Mouse (Mus musculus) ES-Bruce4 (cell line): ENCODE measurements around the gene Grhpr. TPM values are rescaled to one million over a fixed set of nuclear protein-coding genes. Genes with fewer than 3 reads are reported as not detected.

Source experiments
- H3K27ac ChIP-seq: 2 replicates; pipeline ENCODE4 v1.5.1; 2012; ENCODE audit warnings: low read length, inconsistent platforms; ENCODE audit not compliant: insufficient read depth
- H3K27me3 ChIP-seq: 2 replicates; pipeline ENCODE4 v1.6.1; 2012; ENCODE audit warnings: mild to moderate bottlenecking, low read length, inconsistent platforms; ENCODE audit not compliant: control insufficient read depth, poor library complexity, insufficient read depth, severe bottlenecking
- H3K36me3 ChIP-seq: 2 replicates; pipeline ENCODE4 v1.6.1; 2012; ENCODE audit warnings: inconsistent platforms, mild to moderate bottlenecking, low read length, moderate library complexity; ENCODE audit not compliant: control insufficient read depth, poor library complexity, insufficient read depth, severe bottlenecking
- H3K4me1 ChIP-seq: one replicate; pipeline ENCODE4 v1.8.1; 2011; ENCODE audit warnings: low read length; ENCODE audit not compliant: control insufficient read depth, insufficient read depth
- H3K4me3 ChIP-seq: 2 replicates; pipeline ENCODE4 v1.5.1; 2011; ENCODE audit warnings: low read depth, mild to moderate bottlenecking, low read length
- H3K9ac ChIP-seq: 2 replicates; pipeline ENCODE4 v1.6.1; 2012; ENCODE audit warnings: low read depth, mild to moderate bottlenecking, inconsistent platforms; ENCODE audit not compliant: poor library complexity, severe bottlenecking
- H3K9me3 ChIP-seq: replicated peaks from 2 replicates; pipeline ENCODE4 v1.6.1; 2012; ENCODE audit warnings: mild to moderate bottlenecking, low read length, inconsistent platforms; ENCODE audit not compliant: control insufficient read depth, poor library complexity, insufficient read depth, severe bottlenecking
- CTCF ChIP-seq: IDR thresholded peaks from one replicate; pipeline ENCODE4 v1.8.1; 2011; ENCODE audit warnings: low read depth, low read length
- EP300 ChIP-seq: IDR thresholded peaks from 2 replicates; pipeline ENCODE4 v1.6.1; 2011; ENCODE audit warnings: low read depth, low read length; ENCODE audit not compliant: insufficient read depth
- POLR2A ChIP-seq: IDR thresholded peaks from one replicate; pipeline ENCODE4 v1.8.1; 2011; ENCODE audit warnings: low read length; ENCODE audit not compliant: insufficient read depth
- polyA plus RNA-seq: library from polyadenylated mRNA; stranded (reverse); fragments of >200 nt; gene quantifications from 2 replicates; pipeline ENCODE4 v1.2.4, GENCODE M21; 2011; ENCODE audit warnings: low read depth; ENCODE audit not compliant: missing spikeins, insufficient read depth, insufficient read length

The Grhpr gene
- polyA plus RNA-seq, 1 experiment, result 26.8 TPM

DNA sequence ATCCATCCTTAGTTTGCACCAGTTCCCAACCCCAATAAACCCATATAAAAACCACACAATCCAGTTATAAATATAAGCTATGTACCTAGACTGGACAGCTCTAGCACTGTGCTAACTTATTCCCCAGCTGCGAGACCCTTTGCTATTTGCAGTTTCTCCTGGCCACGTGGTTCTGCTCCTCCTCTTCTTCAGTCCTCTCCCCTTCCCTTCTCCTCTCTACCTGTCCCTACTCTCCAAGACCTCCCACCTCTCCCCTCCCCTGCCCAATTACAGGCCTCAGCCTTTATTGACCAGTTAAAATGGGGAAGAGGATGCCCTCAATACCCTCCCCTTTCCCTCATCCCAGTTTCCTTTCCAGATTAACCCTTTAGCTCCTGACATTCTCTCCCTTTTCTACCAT lies 32.3 kb downstream of the Grhpr start:
- Histone ChIP-seq H3K27me3 (no peaks in the 10 kb centered on the region), H3K9ac (peak overlapping the region; percentile 43), H3K36me3 (no peaks in the 10 kb centered on the region), H3K4me1 (no peaks in the 10 kb centered on the region), H3K27ac (no peak overlapping the region), H3K4me3 (peak overlapping the region; percentile 88), H3K9me3 (no peaks in the 10 kb centered on the region)
- TF ChIP-seq EP300 (no peak), POLR2A (no peak), CTCF (no peak)

DNA sequence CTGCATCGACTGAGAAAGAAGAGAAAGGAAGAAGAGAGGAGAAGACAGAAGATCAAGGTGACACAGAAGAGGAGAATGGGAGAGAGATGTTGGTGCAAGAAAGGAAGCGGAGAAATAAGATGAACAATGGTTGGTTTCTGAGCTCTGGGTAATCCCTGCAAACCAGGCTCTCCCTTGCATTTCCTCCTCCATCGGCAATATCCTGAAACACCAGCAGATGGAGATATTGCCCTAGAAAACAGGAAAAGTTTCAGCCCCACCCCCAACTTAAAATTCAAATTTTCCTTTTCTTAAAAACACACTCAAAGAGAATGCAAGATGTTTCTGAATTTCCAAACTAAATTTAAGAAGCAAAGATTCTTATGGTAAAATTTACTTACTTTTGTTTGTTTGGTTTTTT lies 34.4 kb downstream of the Grhpr start:
- Histone ChIP-seq H3K4me3 (no peak overlapping the region), H3K36me3 (no peaks in the 10 kb centered on the region), H3K27me3 (no peaks in the 10 kb centered on the region), H3K9ac (no peak overlapping the region), H3K4me1 (no peaks in the 10 kb centered on the region), H3K27ac (no peak overlapping the region), H3K9me3 (no peaks in the 10 kb centered on the region)
- TF ChIP-seq EP300 (no peak), POLR2A (no peak), CTCF (no peak)

DNA sequence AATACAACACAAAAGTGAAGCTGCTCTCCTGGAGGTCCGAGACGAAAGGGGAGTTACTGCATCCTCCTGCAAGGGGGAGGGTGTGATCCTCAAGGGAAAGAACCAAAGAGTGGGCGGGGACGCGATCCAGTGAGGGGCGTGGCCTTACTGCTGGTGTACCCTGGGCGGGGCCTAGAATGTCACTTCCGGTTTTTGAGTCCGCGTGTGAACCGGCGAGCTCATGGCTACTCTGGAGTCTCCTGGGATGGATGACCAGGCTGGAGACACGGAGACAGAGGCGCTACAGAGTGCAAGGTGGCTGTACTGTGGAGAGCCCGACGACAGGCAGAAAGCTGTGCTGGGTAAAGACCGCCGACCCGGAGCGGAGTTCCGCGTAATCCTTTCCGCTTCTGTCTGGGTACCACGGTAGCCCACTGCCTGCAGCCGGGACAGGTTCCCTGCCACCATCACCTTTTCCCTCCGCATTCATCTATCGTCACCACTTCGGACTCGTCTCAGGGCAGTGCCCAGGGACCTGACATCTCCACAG lies 37.3 kb downstream of the Grhpr start, which contains the start of gene Polr1e:
TSS of gene Polr1e (plus strand) at position 132 of the 529 bp plus-strand sequence.
- H3K27ac ChIP-seq, result 0 out of 2 replicates have a peak within 1 kb of the TSS, but pooled peaks have one; percentile 7
- TF ChIP-seq EP300 (peak; percentile 44; the same call in 1 of the 2 replicates), POLR2A (no peak)

DNA sequence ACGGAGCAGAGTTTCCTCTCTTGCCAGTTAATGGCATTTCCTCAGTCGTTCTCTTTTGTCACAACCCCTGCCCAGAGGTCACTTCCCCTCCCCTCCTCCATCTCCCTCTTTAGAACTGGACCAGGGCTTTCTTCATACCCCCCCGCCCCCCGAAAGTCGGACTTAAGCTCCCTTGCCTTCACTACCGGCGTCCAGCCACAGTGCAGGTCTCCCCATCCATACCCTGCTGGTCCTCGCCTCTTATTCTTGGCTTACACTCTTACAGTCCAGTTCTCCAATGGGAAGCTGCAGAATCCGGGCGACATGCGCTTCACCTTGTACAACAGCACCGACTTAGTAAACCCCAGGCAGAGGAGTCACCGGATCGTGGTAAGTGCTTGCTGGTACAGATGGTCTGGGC lies 37.8 kb downstream of the Grhpr start:
- Histone ChIP-seq H3K36me3 (peaks cover 13% of the 10 kb centered on the region), H3K9ac (peak overlapping the region; percentile 59), H3K9me3 (no peaks in the 10 kb centered on the region), H3K4me3 (peak overlapping the region; percentile 95), H3K27ac (no peak overlapping the region), H3K27me3 (no peaks in the 10 kb centered on the region), H3K4me1 (no peaks in the 10 kb centered on the region)
- TF ChIP-seq CTCF, result no peak

More for the DNA sequence above, 37.3 kb downstream of the Grhpr start, which contains the start of gene Polr1e:
- H3K27me3 ChIP-seq, result no peaks in the 10 kb centered on the region
- no peaks in the 10 kb centered on the region for H3K4me1 ChIP-seq
- no peaks in the 10 kb centered on the region for H3K9me3 ChIP-seq
- H3K36me3 ChIP-seq, result 0 out of 2 replicates have a peak, but pooled peaks cover 8% of the 10 kb centered on the region
- H3K9ac ChIP-seq, result peak within 1 kb of the TSS; percentile 59
- peak within 1 kb of the TSS; percentile 95 for H3K4me3 ChIP-seq

DNA sequence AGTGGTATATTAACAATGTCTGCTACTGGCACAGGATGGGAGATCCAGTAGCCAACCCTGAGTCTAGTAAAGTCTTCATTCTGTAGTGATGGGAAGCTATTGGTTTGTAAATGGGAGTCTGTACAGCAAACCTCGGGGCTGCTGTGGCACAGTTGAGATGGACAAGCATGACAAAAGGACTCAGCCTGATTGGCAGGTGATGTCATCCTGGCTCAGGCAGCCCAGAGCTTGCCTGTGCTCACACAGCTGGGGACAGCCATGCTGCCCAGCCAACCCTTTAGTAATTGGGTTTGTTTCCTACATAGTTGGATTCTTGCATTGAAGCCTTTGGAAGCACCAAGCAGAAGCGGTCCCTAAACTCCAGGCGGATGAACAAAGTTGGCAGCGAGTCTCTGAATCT lies 45.3 kb downstream of the Grhpr start:
- Histone ChIP-seq H3K36me3 (peaks cover 35% of the 10 kb centered on the region), H3K4me3 (no peak overlapping the region)
- TF ChIP-seq CTCF, result no peak
- no peak for TF ChIP-seq EP300
- no peak for TF ChIP-seq POLR2A

DNA sequence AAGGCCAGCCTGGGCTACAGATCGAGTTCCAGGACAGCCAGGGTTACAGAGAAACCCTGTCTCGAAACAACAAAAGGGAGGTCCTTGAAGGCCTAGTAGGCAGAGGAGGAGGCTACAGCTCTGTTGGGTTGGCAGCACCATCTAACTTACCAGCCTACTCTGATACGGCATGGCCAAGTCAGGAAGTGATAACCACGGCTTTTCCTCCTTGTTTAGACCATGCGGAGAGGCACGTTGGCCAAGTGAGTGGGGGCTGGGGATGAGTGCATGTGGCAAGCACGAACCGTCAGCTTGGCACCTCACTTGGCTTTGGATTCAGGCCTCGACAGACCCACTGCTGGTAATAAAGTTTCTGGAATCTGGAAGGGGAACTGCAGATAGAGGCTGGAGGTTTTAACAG lies 51.4 kb downstream of the Grhpr start:
- no peaks in the 10 kb centered on the region for H3K27me3 ChIP-seq
- peaks cover 16% of the 10 kb centered on the region for H3K36me3 ChIP-seq
- H3K4me1 ChIP-seq, result no peaks in the 10 kb centered on the region
- no peak overlapping the region for H3K9ac ChIP-seq
- H3K27ac ChIP-seq, result no peak overlapping the region
- no peak overlapping the region for H3K4me3 ChIP-seq
- H3K9me3 ChIP-seq, result no peaks in the 10 kb centered on the region
- no peak for TF ChIP-seq CTCF
- TF ChIP-seq EP300, result no peak
- no peak for TF ChIP-seq POLR2A

More for the DNA sequence above, 45.3 kb downstream of the Grhpr start:
- no peaks in the 10 kb centered on the region for H3K4me1 ChIP-seq
- H3K9ac ChIP-seq, result no peak overlapping the region
- no peak overlapping the region for H3K27ac ChIP-seq
- no peaks in the 10 kb centered on the region for H3K27me3 ChIP-seq
- H3K9me3 ChIP-seq, result no peaks in the 10 kb centered on the region
